Mouse (Mus musculus): ENCODE measurements around the gene Olfml2b. TPM values are rescaled to one million over a fixed set of nuclear protein-coding genes. Genes with fewer than 3 reads are reported as not detected.

The Olfml2b gene
- total RNA-seq (2021): 10 to 100 TPM in 1 of 2 experiments, 1 to 10 TPM in 1; 6.7 to 12.0 TPM

DNA sequence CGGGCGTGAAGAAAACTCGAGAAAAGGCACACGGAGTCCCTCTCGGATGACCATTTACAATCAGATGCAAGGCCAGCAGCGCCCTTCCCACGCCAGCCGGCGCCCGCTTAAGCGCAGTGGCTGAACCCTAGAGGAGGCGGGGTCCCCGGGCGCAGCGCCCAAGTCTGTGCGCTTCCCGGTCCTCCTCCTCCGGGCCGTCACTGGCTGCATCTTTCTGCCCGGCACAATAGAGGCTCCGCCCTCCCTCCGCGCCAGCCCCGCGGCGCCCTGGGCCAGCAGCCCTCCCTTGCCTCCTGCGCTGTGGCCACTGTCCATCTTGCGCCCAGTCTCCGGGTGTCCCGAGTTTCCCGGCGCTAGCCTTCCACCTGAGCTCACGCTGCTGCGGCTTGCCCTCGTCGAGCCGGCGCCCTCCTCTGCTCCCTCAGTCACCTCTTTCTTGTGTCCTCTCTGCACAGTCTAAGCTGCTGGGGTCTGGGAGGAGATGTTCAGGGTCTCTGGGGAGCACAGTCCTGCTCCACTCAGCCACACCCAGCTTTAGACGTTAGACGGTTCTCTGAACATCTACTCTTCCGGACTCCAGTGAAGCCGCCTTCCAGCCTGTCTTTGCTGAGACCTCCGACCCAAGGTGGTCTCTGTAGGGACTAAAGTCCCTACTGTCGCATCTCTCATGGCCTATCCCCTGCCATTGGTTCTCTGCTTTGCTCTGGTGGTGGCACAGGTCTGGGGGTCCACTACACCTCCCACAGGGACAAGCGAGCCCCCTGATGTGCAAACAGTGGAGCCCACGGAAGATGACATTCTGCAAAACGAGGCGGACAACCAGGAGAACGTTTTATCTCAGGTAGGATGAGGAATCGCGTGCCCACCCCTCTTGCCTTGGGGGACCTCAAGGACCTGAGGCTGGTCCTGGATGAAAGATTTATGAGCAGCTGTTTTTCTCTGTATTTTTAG is at the start of gene Olfml2b:
TSS of gene Olfml2b (plus strand) at position 278 of the 951 bp plus-strand sequence.
- intact Hi-C loops (cut with DNase I): loop anchor here (5.0 kb wide), 1 partner anchor 123 kb away; no protein-coding TSS in a partner anchor
- peak; percentile 86 to 87 for DNase-seq

DNA sequence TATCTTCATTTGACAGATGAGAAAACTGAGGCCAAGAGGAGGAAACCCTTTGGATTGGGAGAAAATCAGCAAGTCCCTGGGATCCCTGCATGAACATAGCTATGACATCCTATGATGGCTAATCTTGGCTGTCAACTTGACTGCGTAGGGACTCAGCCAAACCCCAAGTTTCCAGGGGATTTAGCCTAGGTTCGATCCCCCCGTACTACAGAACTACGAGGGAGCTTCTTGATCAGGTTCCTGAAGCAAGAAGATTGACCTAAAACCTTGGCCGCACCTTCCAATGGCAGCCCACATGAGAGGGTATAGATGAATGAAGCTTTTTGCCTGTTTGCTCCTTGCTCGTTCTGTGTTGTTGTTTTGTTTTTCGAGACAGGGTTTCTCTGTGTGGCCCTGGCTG is 49.8 kb upstream of the Olfml2b start:
- no peak for DNase-seq
- intact Hi-C loops (cut with DNase I): no loop called here

DNA sequence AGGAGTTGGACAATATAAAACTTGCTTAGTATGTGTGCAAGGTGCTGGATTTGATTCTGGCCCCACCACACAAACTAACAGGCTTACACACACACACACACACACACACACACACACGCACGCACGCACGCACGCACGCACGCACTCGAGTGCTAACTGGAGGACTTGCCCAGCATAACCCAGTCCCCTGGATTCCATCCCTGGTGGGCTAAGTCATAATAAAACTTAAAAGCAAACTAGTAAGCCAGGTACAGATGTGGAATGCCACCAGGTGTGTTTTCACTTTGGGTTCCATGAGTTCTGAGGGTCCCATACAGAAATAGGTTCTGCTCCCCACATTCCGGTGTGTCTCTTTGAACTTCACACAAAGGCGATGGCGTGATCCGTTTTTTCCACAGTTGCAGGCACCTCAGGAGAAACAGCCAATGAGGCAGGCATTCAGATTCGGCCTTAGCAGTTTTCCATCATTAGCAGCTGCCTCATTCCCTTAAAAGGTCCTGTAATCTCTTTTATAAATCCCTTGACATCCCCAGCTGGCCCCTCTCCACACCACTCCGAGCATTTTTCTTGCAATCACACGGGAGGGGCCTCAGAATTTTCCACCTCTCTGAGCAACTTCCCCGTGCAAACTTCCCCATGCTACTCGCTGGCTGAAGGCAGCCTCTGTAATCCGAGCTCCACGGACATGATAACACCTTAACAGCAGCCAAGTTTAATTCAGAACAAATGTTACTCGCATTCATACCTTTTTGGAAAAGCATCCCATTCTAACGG is 38.9 kb upstream of the Olfml2b start:
- no peak for DNase-seq
- intact Hi-C loops (cut with DNase I): no loop called here

DNA sequence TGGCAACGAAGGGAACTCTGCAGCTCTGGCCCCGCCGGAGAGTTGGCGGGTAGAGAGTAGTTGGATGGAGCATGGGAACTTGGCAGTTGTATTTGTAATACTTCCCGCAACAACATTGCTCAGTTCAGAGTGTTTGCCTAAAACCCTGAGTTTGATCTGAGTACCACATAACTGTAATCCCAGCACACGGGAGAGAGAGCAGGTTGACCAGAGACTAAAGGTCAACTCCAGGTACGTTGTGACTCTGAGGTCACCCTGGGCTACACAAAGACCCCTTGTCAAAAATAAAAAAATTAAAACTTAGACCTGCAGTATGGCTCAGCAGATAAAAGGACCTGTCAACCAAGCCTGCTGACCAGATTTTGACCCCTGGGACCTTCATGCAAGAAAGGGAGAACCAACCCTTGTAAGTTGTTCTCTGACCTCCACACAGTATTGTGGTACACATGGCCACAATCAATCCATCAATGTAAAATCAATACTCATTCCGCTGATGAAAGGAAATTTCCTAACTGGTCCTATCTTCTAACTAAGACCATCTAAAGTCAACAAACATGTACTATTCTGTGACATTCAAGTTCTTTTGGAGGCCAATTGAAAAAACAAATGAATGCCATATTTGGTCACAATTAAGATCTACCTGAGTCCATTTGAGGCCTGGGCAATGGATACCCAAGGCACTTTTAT is 37.0 kb upstream of the Olfml2b start:
- intact Hi-C loops (cut with DNase I): no loop called here
- DNase-seq: no peak

DNA sequence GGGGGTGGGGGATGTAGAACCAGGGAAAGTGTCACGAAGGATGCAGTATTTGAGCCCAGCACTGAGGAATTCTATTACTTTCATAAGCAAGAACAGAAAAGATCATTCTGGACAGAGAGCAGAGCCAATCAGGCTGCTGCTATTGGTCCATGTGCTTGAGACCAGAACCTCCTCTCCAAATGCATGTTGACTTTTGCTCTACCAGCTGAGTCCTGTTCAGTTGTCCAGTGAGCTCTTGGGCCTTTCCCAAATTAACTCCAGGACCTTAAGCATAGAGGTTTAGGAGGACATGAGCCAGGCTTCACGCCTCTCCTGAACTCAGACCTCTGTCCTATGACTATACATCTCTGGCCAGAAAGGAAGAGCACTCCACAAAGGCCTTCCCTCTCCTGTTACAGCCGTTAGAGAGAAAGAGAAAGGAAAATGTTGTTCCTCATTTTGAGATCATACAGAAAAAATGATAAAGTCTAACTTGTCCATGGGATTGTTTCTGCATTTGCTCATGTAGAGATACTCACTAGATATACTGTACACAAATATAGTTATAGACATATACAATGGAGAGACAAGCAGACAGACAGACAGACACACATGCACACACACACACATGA is 35.8 kb upstream of the Olfml2b start:
- intact Hi-C loops (cut with DNase I): no loop called here
- DNase-seq: no peak

DNA sequence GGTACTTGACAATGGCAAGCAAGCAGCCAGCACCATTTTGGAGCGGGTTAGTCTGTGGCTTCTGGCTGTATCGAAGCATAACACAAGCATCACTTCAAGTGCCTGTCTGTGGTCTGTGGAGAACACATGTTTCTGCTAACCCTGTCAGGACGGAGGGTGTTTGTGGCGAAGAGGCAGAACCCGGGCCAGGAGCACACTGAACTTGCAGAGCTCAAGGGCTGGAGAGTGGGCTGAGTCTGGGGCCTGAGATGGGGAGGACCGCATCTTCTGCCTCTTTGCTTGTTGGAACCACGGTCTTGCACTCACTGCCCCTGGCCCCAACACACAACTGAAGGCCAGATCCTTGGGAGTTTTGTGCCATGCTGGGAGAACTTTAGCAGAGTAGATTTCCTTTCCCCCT is 34.5 kb upstream of the Olfml2b start:
- intact Hi-C loops (cut with DNase I): no loop called here

DNA sequence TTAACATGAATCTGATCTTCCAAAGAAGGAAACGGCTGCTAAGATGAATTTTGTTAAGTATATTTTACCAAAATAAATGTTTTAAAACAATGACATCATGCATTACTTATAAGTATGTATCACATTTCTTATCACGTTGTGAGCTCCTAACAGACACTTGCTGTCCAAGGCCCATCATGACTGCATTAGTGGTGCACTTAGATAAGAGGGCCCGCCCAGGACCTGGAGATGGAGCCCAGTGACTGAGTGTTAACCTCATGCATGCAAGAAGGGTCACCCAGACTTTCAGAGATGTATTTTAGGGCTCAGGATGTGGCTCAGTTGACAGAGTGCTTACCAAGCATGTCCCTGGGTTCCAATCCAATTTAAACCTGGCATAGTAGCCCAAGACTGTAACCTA is 34.0 kb upstream of the Olfml2b start:
- intact Hi-C loops (cut with DNase I): no loop called here
- DNase-seq: no peak

More for the DNA sequence above, 34.5 kb upstream of the Olfml2b start:
- DNase-seq: no peak

DNA sequence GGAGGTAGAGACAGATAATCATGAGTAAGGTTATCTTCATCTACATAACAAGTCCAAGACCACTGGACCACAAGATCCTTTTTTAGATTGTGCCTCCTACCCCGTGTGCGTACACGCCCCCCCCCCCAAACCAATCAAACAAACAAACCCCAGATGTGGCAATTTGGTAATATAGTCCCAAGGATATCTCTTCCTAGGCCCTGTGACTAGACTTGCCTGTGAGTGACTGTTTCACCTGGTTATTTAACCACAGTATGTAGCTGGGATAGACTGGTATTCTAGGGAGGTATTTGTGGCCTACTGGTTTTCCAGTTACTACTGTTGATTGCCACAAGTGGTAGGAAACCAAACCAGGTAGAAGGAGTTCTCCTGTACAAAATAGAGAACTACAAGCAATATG is 33.6 kb upstream of the Olfml2b start:
- no peak for DNase-seq
- intact Hi-C loops (cut with DNase I): no loop called here

DNA sequence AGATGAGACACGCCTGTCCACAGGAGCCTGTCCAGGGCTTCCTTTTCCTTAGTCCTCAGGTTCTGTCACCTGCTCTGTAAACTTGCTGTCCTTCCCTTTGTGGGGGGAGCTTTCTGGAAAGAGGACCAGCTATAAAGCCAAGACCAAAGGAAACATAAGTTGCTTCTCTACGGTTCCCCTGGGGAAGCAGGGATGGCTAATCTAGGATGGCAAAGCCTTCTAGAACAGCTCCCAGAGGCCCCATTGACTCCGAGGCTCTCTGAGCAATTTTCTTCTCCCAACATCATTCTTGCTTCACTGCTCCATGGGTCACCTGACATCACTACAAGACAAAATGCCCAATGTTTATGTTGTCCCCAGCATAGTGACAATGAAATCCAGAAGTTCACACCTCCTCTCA is 32.7 kb upstream of the Olfml2b start:
- intact Hi-C loops (cut with DNase I): no loop called here
- no peak for DNase-seq

DNA sequence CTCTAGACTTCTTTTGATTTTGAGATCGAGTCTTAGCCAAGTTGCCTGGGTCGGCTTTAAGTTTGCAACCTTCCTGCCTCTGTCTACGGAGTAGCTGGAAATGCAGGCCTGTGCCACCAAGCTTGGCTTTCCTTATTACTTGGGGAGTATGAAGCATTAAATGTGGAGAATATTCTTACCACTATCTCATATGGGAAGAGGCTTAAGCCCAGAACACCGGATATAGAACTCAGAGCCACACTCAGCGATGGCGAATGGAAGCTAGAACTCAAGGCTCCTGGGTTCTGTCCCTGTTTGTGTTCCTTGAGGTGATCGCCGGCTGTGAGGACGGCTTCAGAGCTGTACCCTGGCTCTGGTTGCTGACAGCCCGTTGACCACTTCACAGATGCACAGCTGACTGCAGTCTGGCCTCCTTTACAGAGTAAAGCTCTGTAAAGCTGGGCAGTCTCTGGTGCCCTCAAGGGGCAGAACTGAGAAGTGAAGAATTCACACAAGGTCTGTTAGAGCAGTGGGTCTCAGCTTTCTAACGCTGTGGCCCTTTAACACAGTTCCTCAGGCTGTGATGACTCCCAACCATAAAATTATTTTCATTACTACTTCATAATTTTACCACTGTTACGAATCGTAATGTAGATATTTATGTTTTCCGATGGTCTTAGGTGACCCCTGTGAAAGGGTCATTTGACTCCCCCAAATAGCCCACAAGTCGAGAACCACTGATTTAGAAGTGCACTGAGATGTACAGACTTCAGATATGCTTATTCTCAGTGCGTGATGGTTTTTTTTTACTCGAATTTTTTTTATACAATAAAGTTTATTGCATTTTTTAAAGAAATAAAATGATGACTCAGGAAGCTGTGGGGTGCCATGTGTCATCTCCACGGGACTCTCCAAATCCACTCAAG is 31.1 kb upstream of the Olfml2b start:
- DNase-seq: peak; percentile 61 to 72
- intact Hi-C loops (cut with DNase I): loop anchor here (1.0 kb wide), 2 partner anchors 321 to 395 kb away; no protein-coding TSS in a partner anchor

DNA sequence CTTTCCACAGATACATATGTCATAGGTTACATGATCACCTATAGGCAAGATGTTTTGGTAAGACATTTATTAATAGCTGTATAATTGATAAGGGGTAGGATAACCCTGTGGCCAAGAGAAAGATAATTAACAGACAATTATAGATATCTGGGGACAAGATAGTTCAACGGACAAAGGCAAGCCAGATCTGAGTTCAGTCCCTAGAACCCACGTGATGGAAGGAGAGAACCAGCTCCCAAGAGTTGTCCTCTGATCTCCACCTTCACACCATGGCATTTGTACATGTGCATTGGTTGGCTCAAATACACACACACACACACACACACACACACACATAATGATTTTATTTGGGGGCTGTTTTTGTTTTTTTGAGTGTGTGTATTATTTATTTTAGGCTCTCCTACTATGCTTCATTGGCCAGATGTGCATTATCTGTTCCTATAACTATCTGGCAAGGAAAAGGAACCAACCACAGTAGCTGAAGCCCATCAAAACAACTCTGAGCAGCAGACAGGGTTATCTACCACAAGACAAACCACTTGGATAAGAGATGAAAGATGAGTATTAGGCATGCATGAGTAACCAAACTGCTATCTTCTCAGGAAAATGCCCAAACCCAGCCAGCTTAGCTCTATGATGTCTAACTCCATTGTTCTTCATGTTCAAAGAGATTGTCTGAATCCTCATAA is 24.5 kb upstream of the Olfml2b start:
- intact Hi-C loops (cut with DNase I): no loop called here
- no peak for DNase-seq

DNA sequence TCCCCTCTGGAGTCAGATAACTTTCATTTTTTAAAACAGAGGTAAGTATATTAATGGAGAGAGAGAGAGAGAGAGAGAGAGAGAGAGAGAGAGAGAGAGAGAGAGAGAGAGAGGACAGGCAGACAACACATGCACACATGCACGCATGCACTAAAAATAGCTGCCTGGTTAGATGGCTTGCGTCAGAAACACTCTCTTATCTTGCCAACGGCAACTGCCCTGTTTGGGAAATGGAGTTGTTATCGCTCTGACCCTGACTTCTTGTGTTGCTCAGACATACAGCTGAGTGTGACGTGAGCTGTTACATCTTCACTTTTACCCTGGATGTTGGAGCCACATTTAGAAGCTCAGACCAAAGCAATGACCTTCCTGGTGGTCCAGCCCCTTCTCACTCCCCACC is 21.4 kb upstream of the Olfml2b start:
- no peak for DNase-seq

DNA sequence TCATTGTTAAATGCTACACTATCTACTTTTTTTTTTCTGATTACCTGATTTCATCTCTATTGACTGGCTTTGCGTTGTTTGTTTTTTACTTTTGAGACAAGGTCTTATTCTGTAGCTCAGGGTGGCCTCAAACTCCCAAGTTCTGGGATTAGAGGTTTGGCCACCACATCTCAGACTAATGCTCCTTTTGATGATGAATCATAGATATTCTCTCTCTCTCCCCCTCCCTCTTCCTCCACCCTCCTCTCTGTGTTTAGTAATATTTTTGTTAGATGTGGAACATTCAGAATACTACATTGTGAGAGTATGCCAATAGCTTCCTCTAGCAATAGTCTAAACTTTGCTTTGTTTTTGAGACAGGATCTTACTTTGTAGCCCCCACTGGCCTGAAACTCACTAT is 20.9 kb upstream of the Olfml2b start:
- no peak for DNase-seq
- intact Hi-C loops (cut with DNase I): no loop called here

More for the DNA sequence above, 21.4 kb upstream of the Olfml2b start:
- intact Hi-C loops (cut with DNase I): no loop called here

DNA sequence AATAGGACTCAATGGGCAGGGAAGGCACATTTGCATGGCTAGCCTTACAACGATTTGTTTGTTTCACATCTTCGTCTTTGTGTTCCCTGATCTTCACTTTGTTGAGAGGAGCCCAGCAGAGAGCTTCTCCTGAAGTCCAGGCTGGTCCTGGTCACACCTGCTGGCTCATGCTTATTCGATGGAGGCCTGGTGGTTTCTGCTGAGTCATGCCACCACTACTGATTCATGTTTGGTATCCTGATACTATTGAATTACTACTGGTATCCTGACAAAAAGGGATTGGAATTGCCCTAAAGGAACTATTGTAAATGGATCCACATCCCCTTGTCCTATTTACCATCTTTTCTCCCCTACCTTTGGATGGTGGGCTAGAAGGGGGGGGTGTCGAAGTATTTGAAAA is 13.8 kb upstream of the Olfml2b start:
- intact Hi-C loops (cut with DNase I): loop anchor here (5.0 kb wide), 1 partner anchor 338 kb away; no protein-coding TSS in a partner anchor
- DNase-seq: no peak

DNA sequence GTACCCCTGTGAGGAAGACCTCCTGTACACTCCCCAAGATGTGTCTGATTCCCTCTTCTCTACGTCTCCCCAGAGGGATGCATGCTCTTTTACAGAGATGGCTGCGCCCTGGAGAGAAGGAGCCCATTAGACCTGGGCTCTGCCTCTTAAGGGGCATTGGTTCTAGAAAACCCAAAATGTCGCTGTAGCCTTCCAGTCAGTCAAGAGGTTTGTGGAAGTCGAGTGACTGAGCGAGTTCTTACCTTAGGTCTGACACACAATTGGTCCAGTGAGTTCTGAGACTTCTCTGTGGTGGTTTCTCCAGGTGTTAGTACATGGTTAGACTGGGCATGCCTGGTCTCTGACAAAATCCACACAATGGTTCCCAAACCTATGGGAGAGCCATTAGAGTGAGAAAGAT is 12.8 kb upstream of the Olfml2b start:
- intact Hi-C loops (cut with DNase I): loop anchor here (5.0 kb wide), 1 partner anchor 339 kb away; no protein-coding TSS in a partner anchor
- no peak for DNase-seq

DNA sequence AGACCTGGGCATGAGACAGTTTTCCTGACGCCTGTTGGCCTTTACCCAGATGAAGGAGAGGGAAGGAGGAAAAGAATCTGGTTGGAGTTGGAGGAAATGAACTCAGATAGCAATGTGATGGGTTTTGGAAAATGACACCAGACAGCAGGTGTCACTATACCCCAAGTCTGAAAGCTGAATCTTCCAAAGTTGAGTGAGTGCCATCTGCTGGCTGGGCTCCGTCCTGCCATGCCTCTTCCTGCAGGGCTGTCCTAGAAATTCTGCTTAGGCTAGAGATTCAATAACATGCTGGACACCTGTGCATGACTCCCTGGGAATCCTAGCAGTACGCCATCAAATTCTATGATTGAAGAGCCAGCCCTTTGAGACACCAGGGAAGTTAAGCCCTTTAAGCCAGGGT is 11.9 kb upstream of the Olfml2b start:
- DNase-seq: peak; percentile 78 to 80
- intact Hi-C loops (cut with DNase I): loop anchor here (1.0 to 5.0 kb wide), 2 partner anchors 207 to 340 kb away; no protein-coding TSS in a partner anchor

DNA sequence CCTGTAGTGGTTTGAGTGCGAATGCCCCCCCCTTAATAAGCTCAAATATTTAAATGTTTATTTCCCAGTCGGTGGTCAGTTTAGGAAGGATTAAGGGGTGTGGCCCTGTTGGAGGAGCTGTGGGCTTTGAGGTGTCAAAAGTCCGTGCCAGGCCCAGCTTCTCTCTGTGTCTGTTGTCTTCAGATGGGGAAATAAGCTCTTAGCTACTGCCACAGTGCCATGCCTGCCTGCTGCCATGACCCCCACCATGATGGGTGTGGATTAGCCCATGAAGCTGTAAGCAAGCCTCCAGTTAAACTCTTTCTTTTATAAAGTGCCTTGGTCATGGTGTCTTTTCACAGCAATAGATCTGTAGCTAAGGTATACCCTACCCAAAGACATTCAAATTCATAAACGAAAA is 11.5 kb upstream of the Olfml2b start:
- intact Hi-C loops (cut with DNase I): loop anchor here (1.0 to 5.0 kb wide), 2 partner anchors 206 to 341 kb away; no protein-coding TSS in a partner anchor
- no peak for DNase-seq

DNA sequence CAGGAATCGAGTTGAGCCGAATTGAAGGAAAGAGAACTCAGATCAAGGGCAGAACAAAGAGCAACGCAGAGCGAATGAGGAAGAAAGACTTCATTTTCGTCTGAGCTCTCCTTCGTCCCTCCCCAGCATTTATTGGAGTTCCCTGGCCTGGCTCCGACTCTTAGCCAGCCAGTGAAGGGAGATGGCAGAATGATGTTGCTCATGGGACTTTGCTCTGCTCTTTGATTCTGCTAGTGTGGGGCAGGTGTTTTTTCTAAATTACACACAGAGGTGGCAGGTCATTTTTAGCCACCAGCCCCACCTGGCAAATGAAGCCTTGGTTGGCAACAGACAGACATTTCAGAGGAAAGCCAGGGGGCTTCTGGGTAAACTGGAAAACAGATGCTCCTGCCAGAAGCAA is 5.4 kb upstream of the Olfml2b start:
- no peak for DNase-seq
- intact Hi-C loops (cut with DNase I): no loop called here

Measured in heart, postnatal 36 days (tissue).